In genomic region chr1:55859113-55859512, GRCm38 (mm10) we compare ENCODE assay signal across 24 mouse cellular contexts.
"Had no signal": no experiment of that assay in that cellular context is flagged by ENCODE, and none has a peak within 500 bp of the region (broad histone marks: within the 10 kb centered on the region; RNA-seq: fewer than 3 reads in every experiment).

No protein-coding gene starts in this region.

- DNase-seq: left cerebral cortex, postnatal 4 days; liver; liver, embryonic 13.5 days; liver, postnatal 0 days; lung, adult 18-20 months; lung, adult 2 months; lung, embryonic 14.5 days; lung, postnatal 10 days; lung, postnatal 14 days; lung, postnatal 36 days; lung, postnatal 4 days; midbrain, embryonic 14.5 days had no signal

- ATAC-seq: liver, embryonic 12.5 days; liver, postnatal 0 days; lung, postnatal 0 days; midbrain, embryonic 13.5 days; midbrain, embryonic 15.5 days; midbrain, embryonic 16.5 days had no signal

- H3K27me3 ChIP-seq: limb, embryonic 12.5 days; limb, embryonic 13.5 days; limb, embryonic 15.5 days; liver, embryonic 12.5 days; liver, embryonic 13.5 days; liver, embryonic 15.5 days; lung, embryonic 15.5 days; megakaryocyte, embryonic 14.5 days; midbrain, embryonic 12.5 days; midbrain, embryonic 13.5 days; midbrain, embryonic 15.5 days had no signal
